Mouse (Mus musculus): Measurements from ENCODE around the gene Adap1.
"Not testable (repeated sequence)": the region's sequence is repeated elsewhere in the genome, so short reads cannot be mapped to it uniquely, and the experiment has no call there.

The Adap1 gene

DNA sequence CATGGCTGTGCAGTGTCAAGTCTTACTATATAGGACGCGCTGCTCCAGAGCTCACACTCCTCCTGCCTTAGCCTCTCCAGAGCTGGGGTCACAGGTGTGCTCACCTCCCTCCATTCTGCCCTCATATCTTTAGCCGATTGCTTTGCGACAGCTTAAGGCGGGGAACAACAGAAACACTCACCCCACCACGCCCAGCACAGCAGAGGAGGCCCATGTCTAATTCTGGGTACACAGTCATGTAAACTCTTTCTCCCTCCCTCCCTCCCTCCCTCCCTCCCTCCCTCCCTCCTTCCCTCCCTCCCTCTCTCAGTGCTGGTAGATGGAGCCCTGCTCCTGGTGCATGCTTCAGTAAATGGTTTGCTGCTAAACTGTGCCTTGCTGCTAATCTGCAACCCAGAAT lies 24.3 kb upstream of the Adap1 start:
- no peak for DNase-seq

GRCm38 (mm10) chr5:139347225-139347624 lies 21.8 kb upstream of the Adap1 start:
- DNase-seq, result no peak

DNA sequence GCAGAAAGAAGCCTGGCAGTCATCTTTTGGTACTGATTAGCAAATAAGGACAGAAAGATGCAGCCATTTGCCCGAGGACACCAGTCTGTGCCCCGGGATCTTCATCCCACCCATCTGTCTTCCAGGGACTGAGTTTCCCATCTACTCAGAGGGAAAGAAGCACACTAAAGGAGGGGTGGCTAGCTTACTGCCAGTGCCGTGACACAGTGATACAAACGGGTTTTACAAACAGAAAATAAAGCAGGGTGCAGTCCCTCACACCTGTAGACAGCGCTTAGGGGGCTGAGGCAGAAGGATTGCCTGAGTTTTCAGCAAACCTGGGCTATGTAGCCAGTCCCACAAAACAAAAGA lies 19.9 kb upstream of the Adap1 start:
- no peak for DNase-seq

- peak; percentile 95 to 97 for DNase-seq
Observed at GRCm38 (mm10) chr5:139344687-139345363, 19.4 kb upstream of the Adap1 start.

- peak; percentile 74 to 80 for DNase-seq
Observed at GRCm38 (mm10) chr5:139344021-139344686, 18.7 kb upstream of the Adap1 start.

DNA sequence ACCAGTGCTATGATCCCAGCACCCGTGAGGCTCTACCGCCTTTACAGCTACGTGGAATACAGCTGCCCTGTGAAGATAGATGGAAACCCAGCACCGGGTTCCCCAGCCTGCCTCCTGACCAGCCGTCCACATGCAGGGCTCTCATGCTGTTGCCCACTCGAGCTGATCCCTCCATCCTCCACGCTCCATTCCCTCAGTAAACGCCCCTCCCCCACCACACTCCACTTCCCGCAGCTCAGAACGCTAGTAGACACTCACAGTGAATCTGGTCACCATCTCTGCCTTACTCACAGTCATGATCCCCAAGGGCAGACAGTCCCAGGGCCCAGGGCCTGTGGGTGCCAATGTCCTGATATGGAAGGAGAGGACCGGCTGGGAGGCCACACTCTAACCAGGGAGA lies 13.5 kb upstream of the Adap1 start:
- DNase-seq, result no peak

DNA sequence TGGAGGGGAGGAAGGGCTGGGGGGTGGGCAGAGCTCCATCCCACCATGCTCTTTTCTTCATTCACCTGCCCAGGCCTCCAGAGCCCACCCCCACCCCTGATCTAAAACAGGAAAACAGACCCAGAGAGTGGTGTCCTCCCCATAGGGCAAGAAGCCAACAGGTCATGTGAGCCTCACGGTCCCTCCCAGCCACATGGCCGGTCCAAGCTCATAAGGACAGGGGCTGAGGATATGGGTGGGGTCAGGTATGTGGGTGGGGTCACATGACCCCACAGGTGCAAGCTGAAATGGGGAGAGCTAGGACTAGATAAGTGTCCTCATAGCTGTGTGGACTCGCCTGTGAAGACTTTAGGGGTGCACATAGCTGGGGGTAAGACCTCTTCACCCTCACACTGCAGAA lies 13.0 kb upstream of the Adap1 start:
- DNase-seq, result peak in 1 of 2 experiments; percentile 51

GRCm38 (mm10) chr5:139337826-139338370 lies 12.5 kb upstream of the Adap1 start:
- no peak for DNase-seq

- DNase-seq, result no peak
Observed at GRCm38 (mm10) chr5:139335634-139336033, 10.2 kb upstream of the Adap1 start.

DNA sequence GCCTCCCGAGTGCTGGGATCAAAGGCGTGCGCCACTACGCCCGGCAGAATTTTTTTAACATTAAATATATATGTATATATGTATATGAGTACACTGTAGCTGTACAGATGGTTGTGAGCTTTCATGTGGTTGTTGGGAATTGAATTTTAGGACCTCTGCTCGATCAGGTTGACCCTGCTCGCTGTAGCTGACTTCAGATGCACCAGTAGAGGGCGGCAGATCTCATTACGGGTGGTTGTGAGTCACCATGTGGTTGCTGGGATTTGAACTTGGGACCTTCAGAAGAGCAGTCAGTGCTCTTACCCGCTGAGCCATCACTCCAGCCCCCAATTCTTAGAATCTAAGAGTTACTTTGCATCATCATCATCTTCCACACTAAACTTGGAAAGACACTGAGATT lies 9.0 kb upstream of the Adap1 start:
- DNase-seq, result not testable (repeated sequence)

GRCm38 (mm10) chr5:139333301-139334013 lies 8.0 kb upstream of the Adap1 start:
- DNase-seq, result no peak

DNA sequence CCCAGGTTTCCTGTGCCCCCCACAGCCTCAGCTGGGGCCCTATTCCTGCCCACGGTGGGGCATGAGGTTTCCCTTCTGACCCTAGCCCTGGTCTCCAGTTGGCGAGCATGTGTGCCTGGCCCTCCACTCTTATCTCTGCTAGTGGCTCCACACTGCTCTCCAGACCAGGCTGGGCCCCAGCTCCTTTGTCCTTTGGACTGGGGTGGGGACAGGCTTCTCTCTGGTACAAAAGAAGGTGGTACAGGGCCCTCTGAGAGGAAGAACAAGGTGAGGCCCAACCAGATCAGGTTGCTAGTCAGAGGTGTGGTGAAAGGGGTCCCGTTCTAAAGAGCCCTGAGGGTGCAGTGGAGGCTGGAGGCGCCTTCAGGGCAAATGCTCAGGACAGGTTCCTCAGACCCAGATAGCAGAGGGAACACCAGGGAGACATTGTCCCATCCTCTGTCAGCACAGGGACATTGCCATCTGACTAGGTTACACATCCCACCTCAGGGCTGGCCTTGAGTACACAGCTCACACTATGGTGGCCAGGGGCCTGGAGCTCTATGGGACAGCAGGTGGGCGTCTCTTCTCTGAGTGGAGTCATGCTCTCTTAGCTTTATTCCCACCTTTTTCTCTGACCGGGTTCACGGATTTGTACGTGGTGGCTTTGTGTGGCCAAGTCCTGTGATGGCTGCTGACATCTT lies 7.3 kb upstream of the Adap1 start:
- no peak for DNase-seq

DNA sequence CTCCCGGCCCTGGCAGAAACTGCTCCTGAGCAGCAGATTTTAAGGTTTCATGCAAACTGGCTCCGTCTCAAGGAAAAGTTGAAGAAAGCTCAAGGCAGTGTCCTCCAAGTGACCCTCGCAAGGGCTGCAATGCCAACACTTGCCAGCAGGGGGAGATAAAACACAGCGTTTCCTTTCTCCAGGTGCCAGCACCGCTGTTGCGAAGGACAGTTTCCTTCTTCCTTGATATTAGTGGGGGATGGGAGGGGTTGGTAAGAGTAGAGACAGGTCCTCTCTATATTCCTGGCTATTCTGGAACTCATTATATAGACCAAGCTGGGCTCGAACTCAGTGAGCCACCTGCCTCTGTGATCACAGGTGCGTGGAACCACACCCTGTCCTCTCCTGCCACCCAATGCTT lies 6.3 kb upstream of the Adap1 start:
- DNase-seq, result peak; percentile 75 to 76

- DNase-seq, result no peak
Observed at GRCm38 (mm10) chr5:139330766-139331165, 5.3 kb upstream of the Adap1 start.

DNA sequence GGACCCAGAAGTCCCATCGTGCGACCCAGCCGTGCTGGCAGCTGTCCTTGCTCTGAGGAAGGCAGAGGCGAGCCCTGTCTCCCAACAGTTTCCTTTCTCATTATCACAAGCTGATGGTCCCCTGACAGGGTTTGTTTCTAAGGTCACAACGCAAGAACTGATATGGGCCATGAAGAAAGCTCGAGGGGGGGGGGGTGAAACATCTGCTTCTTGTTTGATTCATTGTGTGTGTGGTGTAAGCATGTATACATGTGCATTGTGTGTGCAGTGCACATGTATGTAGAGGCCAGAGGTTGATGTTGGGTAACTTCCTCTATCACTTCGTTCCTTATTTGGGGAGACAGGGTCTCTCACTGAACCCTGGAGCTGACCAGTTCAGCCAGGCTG lies 2.2 kb upstream of the Adap1 start:
- DNase-seq, result no peak

DNA sequence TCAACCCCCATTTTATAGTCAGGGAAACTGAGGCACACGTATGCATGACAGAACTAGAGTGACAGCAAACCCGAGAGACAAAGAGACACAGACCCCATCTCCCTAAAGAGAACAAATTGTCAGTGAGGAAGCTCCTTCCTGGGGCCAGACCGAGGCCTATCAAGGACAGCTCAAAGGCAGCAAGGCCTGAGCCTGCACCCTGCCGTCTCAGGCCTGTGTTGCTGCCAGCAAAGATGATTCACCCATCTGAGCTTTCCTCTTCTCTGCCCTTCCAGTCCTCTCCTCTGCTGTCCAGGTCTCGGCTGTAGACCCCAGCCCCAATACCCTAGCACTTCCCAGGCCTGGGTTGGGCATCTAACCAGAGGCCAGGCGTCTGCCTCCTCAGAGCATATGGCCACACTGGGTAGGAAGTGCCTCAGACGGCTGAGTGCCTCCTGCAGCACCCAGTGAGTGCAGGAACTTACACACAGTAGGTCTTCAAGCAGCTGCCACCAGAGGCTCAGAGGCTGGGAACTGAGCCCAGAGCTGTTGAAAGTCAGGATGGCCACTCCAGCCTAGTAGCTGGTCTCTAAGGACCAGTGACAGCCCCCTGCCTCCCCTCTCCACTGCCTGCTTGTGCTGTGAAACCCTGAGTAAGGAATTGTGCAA lies 1.7 kb upstream of the Adap1 start:
- no peak for DNase-seq

DNA sequence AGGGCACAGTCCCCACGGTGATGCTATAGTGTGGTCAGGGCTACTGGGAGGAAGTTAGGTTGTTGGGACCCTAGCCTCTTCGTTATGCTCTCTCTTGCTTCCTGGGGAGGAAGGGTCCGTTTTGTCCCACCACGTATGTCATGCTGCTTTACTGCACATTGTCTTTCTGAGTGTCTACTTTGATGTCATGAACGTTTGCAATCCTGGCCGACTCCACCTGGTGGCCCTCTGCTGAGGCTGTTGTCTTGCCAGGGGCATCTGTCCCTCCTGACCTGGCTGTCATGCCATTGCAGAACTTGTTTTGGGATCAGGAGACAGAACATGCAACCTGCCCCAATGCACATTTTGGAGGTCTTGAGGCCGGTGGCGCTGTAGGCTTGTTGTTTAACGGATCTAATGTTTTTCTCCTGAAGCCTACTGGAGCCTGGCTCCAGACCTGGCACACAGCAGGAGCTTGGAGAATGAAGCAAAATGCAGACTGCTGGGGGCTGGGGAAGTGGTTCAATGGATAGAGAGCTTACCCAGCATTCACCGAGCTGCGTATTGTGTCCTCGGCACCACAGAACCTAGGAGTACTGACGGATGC lies 782 bp upstream of the Adap1 start:
- no peak for DNase-seq

GRCm38 (mm10) chr5:139324691-139325394 lies 579 bp downstream of the Adap1 start:
- peak; percentile 58 for DNase-seq

DNA sequence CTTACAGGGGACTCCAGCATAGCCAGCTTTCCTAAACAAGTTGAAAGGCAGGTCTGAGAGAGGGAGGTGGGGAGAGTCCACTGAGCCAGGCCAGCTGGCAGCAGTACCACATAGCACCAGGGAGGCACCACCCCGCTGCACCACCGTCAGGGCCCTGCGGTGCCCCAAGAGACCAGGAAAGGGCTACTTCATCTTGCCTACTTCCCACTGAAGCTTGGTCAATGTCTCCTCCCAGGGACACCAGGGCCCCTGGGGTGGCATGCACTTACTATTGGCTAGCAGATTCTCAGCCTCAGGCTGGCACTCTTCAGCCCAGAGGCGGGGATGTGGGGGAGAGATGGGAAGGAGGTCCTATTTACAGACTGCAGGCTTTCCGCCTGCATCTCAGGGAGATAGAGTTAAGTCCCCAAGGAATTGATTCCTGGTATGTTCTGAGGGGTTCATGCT lies 1.4 kb downstream of the Adap1 start:
- DNase-seq, result peak in 1 of 2 experiments; percentile 24

DNA sequence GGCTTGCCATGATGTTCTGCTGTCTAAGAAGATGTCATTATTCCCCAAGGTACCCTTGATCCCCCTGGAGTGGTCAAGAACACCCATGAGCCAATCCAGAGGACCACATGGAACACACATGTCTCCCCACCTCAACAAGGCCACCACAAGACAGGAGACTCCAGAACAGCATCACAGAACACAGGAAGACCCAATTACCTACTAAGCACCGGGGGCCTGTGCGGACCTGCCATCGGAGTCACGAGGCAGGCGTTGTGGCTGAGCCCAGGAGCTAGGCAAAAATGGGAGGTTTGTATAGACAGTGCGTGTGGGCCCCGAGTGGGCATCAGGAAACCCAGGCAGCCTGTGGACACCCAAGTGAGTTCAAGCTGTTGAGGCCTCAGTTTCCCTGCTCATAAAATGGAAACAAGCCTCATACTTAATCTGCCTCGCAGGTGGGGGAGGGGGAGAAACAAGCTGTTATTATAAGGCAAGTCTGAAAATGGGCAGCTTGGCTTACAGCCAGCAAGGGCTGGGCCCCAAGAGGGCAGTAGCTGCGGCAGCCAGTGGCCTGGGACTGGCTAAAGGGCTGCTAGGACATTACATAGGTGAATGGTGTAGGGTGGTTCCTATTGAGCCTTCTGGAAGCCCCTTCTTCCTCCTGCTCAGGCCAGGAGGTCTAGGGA lies 2.0 kb downstream of the Adap1 start:
- peak in 1 of 2 experiments; percentile 21 for DNase-seq

DNA sequence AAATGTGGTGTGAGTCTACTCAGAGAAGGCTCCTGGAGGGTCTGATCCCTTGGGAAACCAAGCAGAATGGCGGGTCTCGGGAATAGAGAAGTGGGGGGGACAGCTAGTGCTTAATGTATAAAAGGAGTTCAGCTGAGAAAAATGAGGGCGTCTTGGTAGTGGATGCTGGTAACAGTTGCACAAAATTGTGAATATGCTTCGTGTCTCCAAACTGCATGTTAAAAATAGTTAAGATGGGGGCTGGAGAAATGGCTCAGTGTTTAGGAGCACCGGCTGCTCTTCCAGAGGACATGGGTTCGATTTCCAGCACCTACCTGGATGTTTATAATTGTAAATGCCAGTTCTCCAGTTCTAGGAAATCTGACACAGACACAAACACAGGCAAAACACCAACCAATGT lies 4.1 kb downstream of the Adap1 start:
- DNase-seq, result no peak

All from lung, adult 18-20 months (tissue).